Mouse (Mus musculus) liver, embryonic 14.5 days (tissue): Measurements from ENCODE around the gene Gm20503.

Experiments used
- CTCF ChIP-seq: IDR thresholded peaks from 2 replicates; pipeline ENCODE4 v1.5.1; 2016; ENCODE audit warnings: antibody characterized with exemption, low read depth, control low read depth
- EP300 ChIP-seq: IDR thresholded peaks from 2 replicates; pipeline ENCODE4 v1.6.1; 2016; ENCODE audit warnings: antibody characterized with exemption, low read depth

DNA sequence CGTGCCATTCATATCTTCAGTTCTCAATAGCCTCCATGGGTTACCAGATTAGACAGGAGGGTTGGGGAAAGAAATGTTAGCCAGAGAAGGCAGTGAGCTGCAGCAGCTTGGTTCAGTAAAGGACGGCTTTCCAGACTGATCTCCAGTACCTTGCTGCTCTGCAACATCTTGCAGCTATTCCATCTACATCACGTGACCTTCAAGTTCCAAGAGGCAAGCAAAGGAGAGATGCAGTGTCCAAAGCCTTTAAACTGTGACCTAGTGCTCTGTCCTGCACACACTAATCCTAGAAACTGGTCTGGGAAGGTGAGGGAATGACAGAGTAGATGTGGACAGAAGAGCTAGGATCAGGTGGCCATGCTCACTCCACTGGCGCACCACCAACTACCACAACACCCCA lies 39.7 kb upstream of the Gm20503 start:
- TF ChIP-seq CTCF: no peak
- no peak for TF ChIP-seq EP300
